Mouse (Mus musculus): ENCODE data around the gene Mageb1. TPM values are rescaled to one million over a fixed set of nuclear protein-coding genes. Genes with fewer than 3 reads are reported as not detected.
"Not testable (repeated sequence)": the region's sequence is repeated elsewhere in the genome, so short reads cannot be mapped to it uniquely, and the experiment has no call there.

Mageb1 gene
- not detected for total RNA-seq (2021)

DNA sequence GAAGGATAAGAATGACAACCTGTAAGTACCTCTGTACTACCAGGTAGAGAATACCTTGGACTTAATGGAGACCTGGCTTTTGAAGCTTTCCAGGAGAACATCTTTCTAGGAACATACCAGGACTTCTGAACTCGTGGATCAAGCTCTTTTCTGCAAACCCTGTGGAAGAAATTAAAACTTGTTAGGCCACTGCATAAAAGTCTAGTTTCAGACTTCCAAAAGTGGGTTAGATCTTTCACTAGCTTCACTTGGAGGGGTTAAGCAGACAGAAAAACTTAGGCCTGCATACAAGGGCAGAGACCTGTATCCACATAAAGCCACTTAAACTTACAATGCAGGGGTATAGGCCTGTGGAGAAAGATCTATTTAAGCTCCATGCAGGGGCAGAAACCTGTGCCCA lies at the start of gene Mageb1:
TSS of gene Mageb1 (minus strand) at position 101 of the 400 bp plus-strand sequence.
- DNase-seq (ENCODE audit: extremely low spot score in 1 of 2, low spot score in 2 of 2); intact Hi-C loops (cut with DNase I): not testable (repeated sequence)

Other genes with a start within 250 kb of the Mageb1 start
- not detected for gene Mageb5, start 233.3 kb downstream of the Mageb1 start, total RNA-seq (2021)

Measured in left cerebral cortex, postnatal 10 days (tissue).